Mouse (Mus musculus): ENCODE measurements around the gene Prkn. TPM values are rescaled to one million over a fixed set of nuclear protein-coding genes. Genes with fewer than 3 reads are reported as not detected.

Gene Prkn
- total and polyA plus RNA-seq, 3 experiments, result 0.39 to 0.50 TPM; not detected in 1

DNA sequence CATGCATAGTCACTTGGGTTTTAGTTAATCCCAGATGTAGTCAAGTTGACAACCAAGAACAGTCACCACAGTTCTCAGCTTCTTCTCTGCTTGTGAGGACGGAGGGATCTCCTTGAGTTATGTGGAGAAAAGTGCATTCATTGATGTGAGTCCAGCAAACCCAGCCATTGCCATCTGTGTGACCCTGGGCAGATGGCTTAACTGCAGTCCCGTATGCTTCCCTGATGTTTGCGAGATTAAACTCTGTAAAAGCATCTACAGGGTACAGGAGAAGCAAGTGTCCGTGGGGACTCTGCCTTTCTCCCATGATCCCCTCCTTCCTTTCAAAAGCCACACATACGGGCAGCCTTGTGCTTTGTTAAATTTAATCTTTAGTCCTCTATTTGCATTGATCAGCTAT lies 157.1 kb downstream of the Prkn start:
- no peak for DNase-seq (ENCODE audit: low read depth, low spot score)
- H3K9me3 ChIP-seq (replicated peaks; ENCODE audit: insufficient read depth, low read length), result no peaks in the 10 kb centered on the region
- H3K9ac ChIP-seq (ENCODE audit: control insufficient read depth, low read depth, low read length, poor library complexity, severe bottlenecking), result no peak overlapping the region
- H3K27ac ChIP-seq (ENCODE audit: control insufficient read depth, low read depth, low read length), result no peak overlapping the region
- H3K36me3 ChIP-seq (ENCODE audit: control insufficient read depth in 1 of 2, insufficient read depth in 2 of 2, low read length in 2 of 2), result no peaks in the 10 kb centered on the region
- no peaks in the 10 kb centered on the region for H3K27me3 ChIP-seq (ENCODE audit: control insufficient read depth in 1 of 2, insufficient read depth in 2 of 2, low read length in 2 of 2)
- TF ChIP-seq POLR2AphosphoS2 (IDR thresholded peaks at IDR 0.05; ENCODE audit: low read length) (no peak), MXI1 (IDR thresholded peaks at IDR 0.05; ENCODE audit: low read depth, low read length) (no peak), MYC (IDR thresholded peaks at IDR 0.05; ENCODE audit: low read depth, low read length) (no peak), USF2 (IDR thresholded peaks at IDR 0.05; ENCODE audit: borderline replicate concordance in 1 of 2, insufficient read depth in 1 of 2, low read depth in 1 of 2, low read length in 2 of 2) (no peak), UBTF (IDR thresholded peaks at IDR 0.05; ENCODE audit: borderline replicate concordance, insufficient read depth, low read depth, low read length) (no peak), MAFK (IDR thresholded peaks at IDR 0.05; ENCODE audit: borderline replicate concordance, low read depth, low read length) (no peak), KAT2A (conservative IDR thresholded peaks at IDR 0.05; ENCODE audit: low read depth, low read length) (no peak), MAZ (IDR thresholded peaks at IDR 0.05; ENCODE audit: low read depth, low read length) (no peak), RCOR1 (IDR thresholded peaks at IDR 0.05; ENCODE audit: low read depth, low read length) (no peak), BHLHE40 (IDR thresholded peaks at IDR 0.05; ENCODE audit: borderline replicate concordance, low read depth, low read length) (no peak), USF1 (IDR thresholded peaks at IDR 0.05; ENCODE audit: low read depth, low read length) (no peak), MEF2A (IDR thresholded peaks at IDR 0.05; ENCODE audit: extremely low read depth, insufficient replicate concordance, low read depth, low read length, poor library complexity, severe bottlenecking) (no peak), CTCF (IDR thresholded peaks at IDR 0.05 in 2 of 3, conservative IDR thresholded peaks at IDR 0.05 in 1 of 3; ENCODE audit: control insufficient read depth in 1 of 3, insufficient read depth in 1 of 3, low read depth in 2 of 3, low read length in 3 of 3, poor library complexity in 1 of 3, severe bottlenecking in 1 of 3) (no peak), ETS1 (IDR thresholded peaks at IDR 0.05; ENCODE audit: low read depth, low read length) (no peak)
- H3K4me3 ChIP-seq (ENCODE audit: control insufficient read depth in 1 of 2, insufficient read depth in 1 of 2, low read depth in 2 of 2, low read length in 2 of 2), result no peak overlapping the region
- no peaks in the 10 kb centered on the region for H3K79me2 ChIP-seq (ENCODE audit: control insufficient read depth, insufficient read depth, low read length, poor library complexity)
- no peaks in the 10 kb centered on the region for H3K4me1 ChIP-seq (ENCODE audit: control insufficient read depth in 1 of 2, insufficient read depth in 2 of 2, low read length in 2 of 2)

DNA sequence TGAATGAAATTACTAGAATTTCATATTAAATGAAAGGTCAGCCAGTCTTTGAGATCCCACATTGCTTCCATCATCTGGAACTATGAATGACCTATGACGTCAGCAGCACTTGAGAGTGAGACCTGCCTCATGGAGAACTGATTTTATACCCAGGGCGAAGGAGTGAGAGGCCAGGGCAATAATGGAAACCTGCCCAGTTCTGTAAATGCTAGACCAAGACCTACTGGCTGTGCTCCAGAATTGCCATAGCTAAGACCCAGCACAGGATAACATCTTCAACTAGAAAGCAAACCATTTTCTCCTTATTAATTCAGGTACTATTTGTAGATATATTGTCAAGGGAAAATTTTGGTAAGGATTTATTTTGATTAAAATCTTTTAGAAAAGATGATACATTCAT lies 183.2 kb downstream of the Prkn start:
- Histone ChIP-seq H3K4me3 (ENCODE audit: control insufficient read depth in 1 of 2, insufficient read depth in 1 of 2, low read depth in 2 of 2, low read length in 2 of 2) (no peak overlapping the region), H3K27me3 (ENCODE audit: control insufficient read depth in 1 of 2, insufficient read depth in 2 of 2, low read length in 2 of 2) (no peaks in the 10 kb centered on the region), H3K9ac (ENCODE audit: control insufficient read depth, low read depth, low read length, poor library complexity, severe bottlenecking) (no peak overlapping the region), H3K79me2 (ENCODE audit: control insufficient read depth, insufficient read depth, low read length, poor library complexity) (no peaks in the 10 kb centered on the region), H3K36me3 (ENCODE audit: control insufficient read depth in 1 of 2, insufficient read depth in 2 of 2, low read length in 2 of 2) (no peaks in the 10 kb centered on the region), H3K4me1 (ENCODE audit: control insufficient read depth in 1 of 2, insufficient read depth in 2 of 2, low read length in 2 of 2) (no peaks in the 10 kb centered on the region), H3K9me3 (replicated peaks; ENCODE audit: insufficient read depth, low read length) (no peaks in the 10 kb centered on the region), H3K27ac (ENCODE audit: control insufficient read depth, low read depth, low read length) (no peak overlapping the region)
- TF ChIP-seq MAX (IDR thresholded peaks at IDR 0.05; ENCODE audit: low read length) (no peak), NRF1 (IDR thresholded peaks at IDR 0.05; ENCODE audit: insufficient read depth, low read depth, low read length, poor library complexity, severe bottlenecking) (no peak), USF2 (IDR thresholded peaks at IDR 0.05; ENCODE audit: borderline replicate concordance in 1 of 2, insufficient read depth in 1 of 2, low read depth in 1 of 2, low read length in 2 of 2) (no peak), TAL1 (IDR thresholded peaks at IDR 0.05; ENCODE audit: low read length) (no peak), BHLHE40 (IDR thresholded peaks at IDR 0.05; ENCODE audit: borderline replicate concordance, low read depth, low read length) (no peak), NELFE (IDR thresholded peaks at IDR 0.05; ENCODE audit: low read depth, low read length) (no peak), MEF2A (IDR thresholded peaks at IDR 0.05; ENCODE audit: extremely low read depth, insufficient replicate concordance, low read depth, low read length, poor library complexity, severe bottlenecking) (no peak), ZKSCAN1 (IDR thresholded peaks at IDR 0.05; ENCODE audit: low read depth, low read length) (no peak), RAD21 (IDR thresholded peaks at IDR 0.05; ENCODE audit: low read depth, low read length) (no peak), CHD1 (IDR thresholded peaks at IDR 0.05; ENCODE audit: low read depth, low read length) (no peak)
- DNase-seq (ENCODE audit: low read depth, low spot score), result no peak

All from MEL (cell line).